ENCODE assay signal across 36 mouse cellular contexts in genomic region chr8:3654726-3655508, GRCm38 (mm10). TPM values are rescaled to one million over a fixed set of nuclear protein-coding genes. Genes with fewer than 3 reads are reported as not detected.
A peak's percentile ranks its signal among the peaks of the same experiment; 100 is the strongest.
DNase-seq lines count a peak whose midpoint lies in the region; ATAC-seq and TF ChIP-seq lines count a peak whose summit lies in the region.
"Had no signal": no experiment of that assay in that cellular context is flagged by ENCODE, and none has a peak within 500 bp of the region (broad histone marks: within the 10 kb centered on the region; RNA-seq: fewer than 3 reads in every experiment).

No protein-coding gene starts in this region.

- H3K4me2 ChIP-seq in hindbrain, postnatal 0 days (ENCODE audit: low read depth, low read length): no peak overlapping the region
- H3K4me2 ChIP-seq in hindbrain, embryonic 11.5 days (replicated peaks; ENCODE audit: low read depth, low read length): no peak overlapping the region
- H3K4me2 ChIP-seq in liver, embryonic 12.5 days: no peak overlapping the region
- H3K4me2 ChIP-seq in liver, postnatal 0 days (ENCODE audit: low read depth, low read length): no peak overlapping the region
- H3K4me2 ChIP-seq: embryonic facial prominence, embryonic 12.5 days; heart, embryonic 15.5 days; limb, embryonic 13.5 days; liver, embryonic 11.5 days had no signal

- no peak for TF ChIP-seq EP300 in liver, postnatal 0 days (IDR thresholded peaks at IDR 0.05; ENCODE audit: low read depth)

- H3K9ac ChIP-seq in hindbrain, postnatal 0 days (replicated peaks; ENCODE audit: low read length): no peak overlapping the region
- no peak overlapping the region for H3K9ac ChIP-seq in hindbrain, embryonic 11.5 days (ENCODE audit: low read depth, low read length)
- no peak overlapping the region for H3K9ac ChIP-seq in liver, embryonic 12.5 days
- no peak overlapping the region for H3K9ac ChIP-seq in liver, postnatal 0 days (replicated peaks)
- H3K9ac ChIP-seq: embryonic facial prominence, embryonic 12.5 days; heart, embryonic 15.5 days; limb, embryonic 13.5 days had no signal

- H3K36me3 ChIP-seq in hindbrain, postnatal 0 days (ENCODE audit: insufficient read depth, low read length): no peaks in the 10 kb centered on the region
- no peaks in the 10 kb centered on the region for H3K36me3 ChIP-seq in hindbrain, embryonic 11.5 days (ENCODE audit: control insufficient read depth, insufficient read depth, low read length)
- H3K36me3 ChIP-seq in liver, embryonic 12.5 days: no peaks in the 10 kb centered on the region
- no peaks in the 10 kb centered on the region for H3K36me3 ChIP-seq in liver, postnatal 0 days (replicated peaks; ENCODE audit: insufficient read depth, low read length)
- H3K36me3 ChIP-seq: embryonic facial prominence, embryonic 12.5 days; G1E; heart, embryonic 10.5 days; heart, embryonic 15.5 days; limb, embryonic 13.5 days had no signal

- no peak overlapping the region for H3K27ac ChIP-seq in hindbrain, postnatal 0 days
- H3K27ac ChIP-seq in hindbrain, embryonic 11.5 days (ENCODE audit: low read depth, low read length): no peak overlapping the region
- H3K27ac ChIP-seq in liver, embryonic 12.5 days: no peak overlapping the region
- H3K27ac ChIP-seq in liver, postnatal 0 days (ENCODE audit: low read depth): no peak overlapping the region
- H3K27ac ChIP-seq: embryonic facial prominence, embryonic 12.5 days; heart, embryonic 10.5 days; heart, embryonic 15.5 days; kidney, postnatal 0 days; limb, embryonic 13.5 days had no signal

- TF ChIP-seq CTCF in hindbrain, postnatal 0 days (IDR thresholded peaks at IDR 0.05; ENCODE audit: low read depth): no peak
- TF ChIP-seq CTCF in liver, postnatal 0 days (IDR thresholded peaks at IDR 0.05; ENCODE audit: low read depth): no peak

- H3K27me3 ChIP-seq in hindbrain, postnatal 0 days (ENCODE audit: insufficient read depth, low read length): no peaks in the 10 kb centered on the region
- no peaks in the 10 kb centered on the region for H3K27me3 ChIP-seq in hindbrain, embryonic 11.5 days (ENCODE audit: control insufficient read depth, insufficient read depth, low read length)
- H3K27me3 ChIP-seq in liver, embryonic 12.5 days (replicated peaks): peaks cover 32% of the 10 kb centered on the region
- no peaks in the 10 kb centered on the region for H3K27me3 ChIP-seq in liver, postnatal 0 days (ENCODE audit: insufficient read depth, low read length)
- H3K27me3 ChIP-seq: embryonic facial prominence, embryonic 12.5 days; Patski had no signal

- 76% methylated on average over 11 of the region's 11 CpGs for WGBS in hindbrain, postnatal 0 days
- WGBS in hindbrain, embryonic 11.5 days: 74% methylated on average over 11 of the region's 11 CpGs
- WGBS in liver, embryonic 12.5 days (ENCODE audit: insufficient replicate concordance): 70% methylated on average over 11 of the region's 11 CpGs
- 69% methylated on average over 11 of the region's 11 CpGs for WGBS in liver, postnatal 0 days (ENCODE audit: insufficient replicate concordance)

- ATAC-seq in hindbrain, postnatal 0 days: peak; percentile 30; the same call in 1 of the 2 replicates
- no peak for ATAC-seq in hindbrain, embryonic 11.5 days (ENCODE audit: low FRiP score)
- ATAC-seq in liver, embryonic 12.5 days: 0 out of 2 replicates have a peak, but pooled peaks have one; percentile 19
- ATAC-seq in liver, postnatal 0 days: no peak
- ATAC-seq: forebrain, embryonic 14.5 days; Patski had no signal

- H3K4me3 ChIP-seq in hindbrain, postnatal 0 days (ENCODE audit: low read length): no peak overlapping the region
- H3K4me3 ChIP-seq in hindbrain, embryonic 11.5 days (ENCODE audit: low read depth, low read length): no peak overlapping the region
- no peak overlapping the region for H3K4me3 ChIP-seq in liver, embryonic 12.5 days
- H3K4me3 ChIP-seq in liver, postnatal 0 days (ENCODE audit: low read depth, low read length): no peak overlapping the region
- H3K4me3 ChIP-seq: embryonic facial prominence, embryonic 12.5 days; heart, embryonic 10.5 days; heart, embryonic 15.5 days; limb, embryonic 13.5 days had no signal

- DNase-seq in hindbrain, postnatal 0 days (ENCODE audit: low spot score): no peak
- DNase-seq in hindbrain, embryonic 11.5 days (ENCODE audit: low spot score): no peak
- no peak for DNase-seq in liver, postnatal 0 days
- DNase-seq in R1 (ENCODE audit: low read depth, low spot score): peak; percentile 56
- peak; percentile 33 for DNase-seq in brain, adult 2 months (ENCODE audit: low read depth, low spot score)
- DNase-seq in thymus, postnatal 25 days: no peak
- no peak for DNase-seq in embryo, embryonic 11 days
- DNase-seq: adrenal gland, adult 8-10 months; cerebellum, adult 11 months; cerebellum, adult 9-10 months; cerebellum, postnatal 36 days; gastrocnemius, postnatal 25 days; heart, adult 11 months; heart, postnatal 4 days; kidney, adult 18-20 months; kidney, postnatal 4 days; layer of hippocampus, postnatal 36 days; lung, adult 2 months; lung, postnatal 10 days; midbrain, embryonic 14.5 days; right cerebral cortex, postnatal 14 days had no signal

- no peaks in the 10 kb centered on the region for H3K9me3 ChIP-seq in hindbrain, postnatal 0 days (ENCODE audit: low read length)
- no peaks in the 10 kb centered on the region for H3K9me3 ChIP-seq in hindbrain, embryonic 11.5 days (ENCODE audit: control insufficient read depth, low read length)
- H3K9me3 ChIP-seq in liver, embryonic 12.5 days (replicated peaks): no peaks in the 10 kb centered on the region
- no peaks in the 10 kb centered on the region for H3K9me3 ChIP-seq in liver, postnatal 0 days (ENCODE audit: low read length)
- H3K9me3 ChIP-seq: embryonic facial prominence, embryonic 12.5 days; G1E; heart, embryonic 10.5 days; heart, embryonic 15.5 days; limb, embryonic 13.5 days had no signal

- H3K4me1 ChIP-seq in hindbrain, postnatal 0 days (ENCODE audit: insufficient read depth, low read length): no peaks in the 10 kb centered on the region
- H3K4me1 ChIP-seq in hindbrain, embryonic 11.5 days (replicated peaks; ENCODE audit: control insufficient read depth, insufficient read depth, low read length): no peaks in the 10 kb centered on the region
- H3K4me1 ChIP-seq in liver, embryonic 12.5 days: no peaks in the 10 kb centered on the region
- no peaks in the 10 kb centered on the region for H3K4me1 ChIP-seq in liver, postnatal 0 days (ENCODE audit: insufficient read depth)
- H3K4me1 ChIP-seq: heart, embryonic 10.5 days; heart, embryonic 15.5 days; limb, embryonic 13.5 days had no signal

RNA-seq across cellular contexts. Expression of gene Retn, which starts 0.7 kb away (rescaled TPM):
- total RNA-seq in hindbrain, postnatal 0 days (2014; rRNA removed): not detected in 2 replicates
- polyA plus RNA-seq in hindbrain, postnatal 0 days (2015; fragmentation: Nextera tagmentation; extraction: Ambion mirVana): 0.44 and 0.60 TPM in 2 replicates
- 0.18 TPM in 1 of 2 replicates, not detected in the other for polyA plus RNA-seq in hindbrain, embryonic 11.5 days (2014; fragmentation: Nextera tagmentation; extraction: Ambion mirVana)
- polyA plus RNA-seq in liver, embryonic 12.5 days (2016; fragmentation: Nextera tagmentation; extraction: Ambion mirVana): 0.14 and 0.20 TPM in 2 replicates
- not detected in 2 replicates for polyA plus RNA-seq in liver, postnatal 0 days (2015; fragmentation: Nextera tagmentation; extraction: Ambion mirVana)
- total RNA-seq: G1E; heart, postnatal 4 days; monocyte, adult 5-6 weeks had no signal
- polyA plus RNA-seq: C2C12; G1E; heart, embryonic 15.5 days; midbrain, embryonic 14.5 days; stomach, embryonic 14.5 days had no signal

RNA-seq across cellular contexts. Expression of gene Mcemp1, which starts 10.6 kb away (rescaled TPM):
- not detected in 2 replicates for total RNA-seq in hindbrain, postnatal 0 days (2014; rRNA removed)
- 0.09 and 0.23 TPM in 2 replicates for polyA plus RNA-seq in hindbrain, postnatal 0 days (2015; fragmentation: Nextera tagmentation; extraction: Ambion mirVana)
- 0.19 TPM in 1 of 2 replicates, not detected in the other for polyA plus RNA-seq in hindbrain, embryonic 11.5 days (2014; fragmentation: Nextera tagmentation; extraction: Ambion mirVana)
- polyA plus RNA-seq in liver, embryonic 12.5 days (2016; fragmentation: Nextera tagmentation; extraction: Ambion mirVana): 0.91 and 0.97 TPM in 2 replicates
- polyA plus RNA-seq in liver, postnatal 0 days (2015; fragmentation: Nextera tagmentation; extraction: Ambion mirVana): 11.9 and 12.8 TPM in 2 replicates
- total RNA-seq: gastrocnemius, adult 18-20 months; gastrocnemius, postnatal 25 days had no signal
- polyA plus RNA-seq: C2C12; forebrain, embryonic 14.5 days; G1E; limb, embryonic 13.5 days; Patski had no signal

RNA-seq across cellular contexts. Expression of gene Fcor, which starts 17.2 kb away (rescaled TPM):
- 21.2 TPM in 1 of 2 replicates, not detected in the other for total RNA-seq in hindbrain, postnatal 0 days (2014; rRNA removed)
- 27.0 and 27.5 TPM in 2 replicates for polyA plus RNA-seq in hindbrain, postnatal 0 days (2015; fragmentation: Nextera tagmentation; extraction: Ambion mirVana)
- 7.2 and 8.1 TPM in 2 replicates for polyA plus RNA-seq in hindbrain, embryonic 11.5 days (2014; fragmentation: Nextera tagmentation; extraction: Ambion mirVana)
- polyA plus RNA-seq in liver, embryonic 12.5 days (2016; fragmentation: Nextera tagmentation; extraction: Ambion mirVana): 2.8 and 3.2 TPM in 2 replicates
- 2.7 and 3.4 TPM in 2 replicates for polyA plus RNA-seq in liver, postnatal 0 days (2015; fragmentation: Nextera tagmentation; extraction: Ambion mirVana)
- total RNA-seq: G1E had no signal
- polyA plus RNA-seq: G1E; small intestine, adult 2 months had no signal

RNA-seq across cellular contexts. Expression of gene Trappc5, which starts 21.2 kb away (rescaled TPM):
- total RNA-seq in hindbrain, postnatal 0 days (2014; rRNA removed): 53.3 and 64.8 TPM in 2 replicates
- 53.9 and 55.8 TPM in 2 replicates for polyA plus RNA-seq in hindbrain, postnatal 0 days (2015; fragmentation: Nextera tagmentation; extraction: Ambion mirVana)
- polyA plus RNA-seq in hindbrain, embryonic 11.5 days (2014; fragmentation: Nextera tagmentation; extraction: Ambion mirVana): 34.2 and 40.8 TPM in 2 replicates
- polyA plus RNA-seq in liver, embryonic 12.5 days (2016; fragmentation: Nextera tagmentation; extraction: Ambion mirVana): 22.1 and 22.8 TPM in 2 replicates
- 16.6 and 16.9 TPM in 2 replicates for polyA plus RNA-seq in liver, postnatal 0 days (2015; fragmentation: Nextera tagmentation; extraction: Ambion mirVana)

RNA-seq across cellular contexts. Expression of gene Stxbp2, which starts 24.2 kb away (rescaled TPM):
- 9.7 and 23.9 TPM in 2 replicates for total RNA-seq in hindbrain, postnatal 0 days (2014; rRNA removed)
- 32.7 and 38.5 TPM in 2 replicates for polyA plus RNA-seq in hindbrain, postnatal 0 days (2015; fragmentation: Nextera tagmentation; extraction: Ambion mirVana)
- 23.6 and 24.9 TPM in 2 replicates for polyA plus RNA-seq in hindbrain, embryonic 11.5 days (2014; fragmentation: Nextera tagmentation; extraction: Ambion mirVana)
- 71.7 and 76.5 TPM in 2 replicates for polyA plus RNA-seq in liver, embryonic 12.5 days (2016; fragmentation: Nextera tagmentation; extraction: Ambion mirVana)
- 40.5 and 46.9 TPM in 2 replicates for polyA plus RNA-seq in liver, postnatal 0 days (2015; fragmentation: Nextera tagmentation; extraction: Ambion mirVana)

Comparison
In these comparisons a context has a peak if more than half of its experiments do, and no peak if none do; other contexts are left out.
1. ATAC-seq: peak in hindbrain, postnatal 0 days (single experiment) and liver, embryonic 12.5 days (single experiment); none in hindbrain, embryonic 11.5 days (single experiment) and liver, postnatal 0 days (single experiment).
2. DNase-seq: peak in R1 (single experiment) and brain, adult 2 months (single experiment); none in hindbrain, postnatal 0 days (single experiment), hindbrain, embryonic 11.5 days (single experiment), liver, postnatal 0 days (single experiment), thymus, postnatal 25 days (single experiment) and embryo, embryonic 11 days (single experiment).